Mouse (Mus musculus) liver, adult 2 months (tissue): ENCODE data around the gene Cd24a.

ENCODE experiments used
- CTCF ChIP-seq: fragments of 200-500 bp; IDR thresholded peaks from 2 replicates; pipeline ENCODE4 v1.5.1; 2011; ENCODE audit warnings: low read depth, low read length, control low read depth
- POLR2A ChIP-seq: fragments of 200-500 bp; IDR thresholded peaks from 2 replicates; pipeline ENCODE4 v1.6.1; 2011; ENCODE audit warnings: low read length, control low read depth; ENCODE audit not compliant: insufficient read depth; ENCODE audit errors: extremely low read depth

DNA sequence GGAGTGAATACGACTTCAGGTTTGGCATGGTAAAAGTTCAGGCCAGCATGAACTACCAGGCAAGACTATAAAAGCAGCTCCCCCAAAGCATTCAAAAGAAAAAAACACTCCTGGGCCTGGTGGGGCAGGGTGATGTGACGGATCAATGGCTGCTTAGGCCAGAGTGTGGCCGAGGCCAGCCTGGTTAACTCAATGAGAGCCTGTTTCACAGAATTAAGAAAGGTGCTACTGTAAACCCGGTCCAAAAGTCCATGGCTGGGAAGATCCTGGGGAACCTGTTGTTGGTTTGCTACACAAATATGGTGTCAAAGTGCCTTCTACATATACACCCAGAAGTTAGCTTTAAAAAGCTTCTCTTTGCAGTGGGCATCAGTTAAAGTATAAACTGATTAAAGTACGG, 39.3 kb upstream of the Cd24a start:
- TF ChIP-seq POLR2A = no peak
- no peak for TF ChIP-seq CTCF
